Mouse (Mus musculus) small intestine, adult 2 months (tissue): ENCODE measurements around the gene Cyp2c29.
"Not testable (repeated sequence)": the region's sequence is repeated elsewhere in the genome, so short reads cannot be mapped to it uniquely, and the experiment has no call there.

Source experiments
- CTCF ChIP-seq: fragments of 200-500 bp; IDR thresholded peaks from 2 replicates; pipeline ENCODE4 v1.5.1; 2012; ENCODE audit warnings: low read depth, mild to moderate bottlenecking, control low read depth, inconsistent platforms, low read length, moderate library complexity, mixed read lengths; ENCODE audit not compliant: insufficient replicate concordance, insufficient read length; ENCODE audit errors: extremely low read depth
- POLR2A ChIP-seq: fragments of 200-500 bp; IDR thresholded peaks from 2 replicates; pipeline ENCODE4 v1.6.1; 2012; ENCODE audit warnings: low read depth, mild to moderate bottlenecking, control low read depth, inconsistent platforms, low read length, moderate library complexity

DNA sequence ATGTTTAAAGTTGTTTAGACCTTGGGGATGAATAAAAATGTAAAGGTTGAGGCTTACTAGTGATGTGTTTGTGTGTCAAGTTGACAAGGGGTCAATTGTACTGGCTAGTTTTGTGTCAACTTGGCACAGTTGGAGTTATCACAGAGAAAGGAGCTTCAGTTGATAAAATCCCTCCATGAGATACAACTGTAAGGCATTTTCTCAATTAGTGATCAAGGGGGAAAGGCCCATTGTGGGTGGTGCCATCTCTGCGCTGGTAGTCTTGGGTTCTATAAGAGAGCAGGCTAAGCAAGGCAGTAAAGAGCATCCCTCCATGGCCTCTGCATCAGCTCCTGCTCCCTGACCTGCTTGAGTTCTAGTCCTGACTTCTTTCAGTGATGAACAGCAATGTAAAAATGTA, at the start of gene Cyp2c29:
- not testable (repeated sequence) for TF ChIP-seq POLR2A, CTCF
